Mouse (Mus musculus) spleen, adult 10 weeks (tissue): ENCODE measurements around the gene Vps13a. TPM values are rescaled to one million over a fixed set of nuclear protein-coding genes. Genes with fewer than 3 reads are reported as not detected.

Experiments used
- polyA plus RNA-seq: library from polyadenylated mRNA; stranded (reverse); fragments of 350-450 nt; fragmentation: Illumina TruSeq; extraction: RNeasy Lipid Tissue Mini Kit (QIAGEN cat#74804); gene quantifications from one replicate; pipeline ENCODE4 v1.2.3, GENCODE M21; 2015; ENCODE audit warnings: low replicate concordance; ENCODE audit not compliant: insufficient read depth

Gene Vps13a
- polyA plus RNA-seq: 68.6 TPM

GRCm38 (mm10) chr19:16780790-16781384 lies at the start of gene Vps13a:
Gene Vps13a, minus strand, starts transcription at chr19:16780933.

Other genes with a start within 250 kb of the Vps13a start
- not detected for gene Foxb2, start 92.9 kb upstream of the Vps13a start, polyA plus RNA-seq
- gene Prune2, start 175.2 kb upstream of the Vps13a start, polyA plus RNA-seq: 1.8 TPM